Mouse (Mus musculus) left cerebral cortex, postnatal 4 days (tissue): Measurements from ENCODE around the gene Ankrd53. TPM values are rescaled to one million over a fixed set of nuclear protein-coding genes. Genes with fewer than 3 reads are reported as not detected.
"Not testable (repeated sequence)": the region's sequence is repeated elsewhere in the genome, so short reads cannot be mapped to it uniquely, and the experiment has no call there.

ENCODE experiments used
- DNase-seq: peaks from one replicate; pipeline ENCODE4 v3.0.0-alpha.2; 2022
- intact Hi-C: fragments of 180-260 bp; cut with DNase I; formaldehyde crosslinking; loops from one replicate; pipeline ENCODE4 v1.15.1; 2025
- total RNA-seq, 2 experiments: library from RNA; stranded (reverse); gene quantifications; 2 replicates each; pipeline ENCODE4 v1.2.3; 2021

The Ankrd53 gene
- total RNA-seq, 2 experiments from 2014 or later: not detected

- DNase-seq: peak; percentile 10
- intact Hi-C loops: no loop called here
These were observed 512 bp downstream of the Ankrd53 start for GRCm38 (mm10) chr6:83762880-83763431.

DNA sequence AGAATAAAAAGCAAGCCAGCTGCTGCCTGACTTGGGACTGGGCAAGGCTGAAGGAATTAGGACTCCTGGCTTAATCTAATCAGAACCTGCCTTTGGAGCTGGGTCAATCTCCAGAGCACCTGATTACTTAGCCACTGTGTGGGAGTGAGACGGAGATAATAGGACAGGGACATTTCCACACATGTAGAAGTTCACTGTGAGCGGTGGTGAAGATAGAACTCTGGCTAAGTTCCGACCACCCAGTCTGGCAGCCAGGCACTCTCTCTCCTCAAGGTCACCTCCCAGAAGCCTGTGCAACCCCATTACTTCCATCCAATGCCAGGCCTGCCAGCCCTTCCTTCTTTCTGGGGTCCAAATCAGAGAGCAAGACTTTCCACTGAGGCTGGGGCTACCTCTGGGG, 4.5 kb downstream of the Ankrd53 start:
- DNase-seq: no peak
- intact Hi-C loops: no loop called here

- intact Hi-C loops: no loop called here
- DNase-seq: no peak
These were observed 6.0 kb downstream of the Ankrd53 start for GRCm38 (mm10) chr6:83768485-83768884.

- DNase-seq: no peak
- intact Hi-C loops: no loop called here
These were observed 11.7 kb downstream of the Ankrd53 start for GRCm38 (mm10) chr6:83774126-83774525.

DNA sequence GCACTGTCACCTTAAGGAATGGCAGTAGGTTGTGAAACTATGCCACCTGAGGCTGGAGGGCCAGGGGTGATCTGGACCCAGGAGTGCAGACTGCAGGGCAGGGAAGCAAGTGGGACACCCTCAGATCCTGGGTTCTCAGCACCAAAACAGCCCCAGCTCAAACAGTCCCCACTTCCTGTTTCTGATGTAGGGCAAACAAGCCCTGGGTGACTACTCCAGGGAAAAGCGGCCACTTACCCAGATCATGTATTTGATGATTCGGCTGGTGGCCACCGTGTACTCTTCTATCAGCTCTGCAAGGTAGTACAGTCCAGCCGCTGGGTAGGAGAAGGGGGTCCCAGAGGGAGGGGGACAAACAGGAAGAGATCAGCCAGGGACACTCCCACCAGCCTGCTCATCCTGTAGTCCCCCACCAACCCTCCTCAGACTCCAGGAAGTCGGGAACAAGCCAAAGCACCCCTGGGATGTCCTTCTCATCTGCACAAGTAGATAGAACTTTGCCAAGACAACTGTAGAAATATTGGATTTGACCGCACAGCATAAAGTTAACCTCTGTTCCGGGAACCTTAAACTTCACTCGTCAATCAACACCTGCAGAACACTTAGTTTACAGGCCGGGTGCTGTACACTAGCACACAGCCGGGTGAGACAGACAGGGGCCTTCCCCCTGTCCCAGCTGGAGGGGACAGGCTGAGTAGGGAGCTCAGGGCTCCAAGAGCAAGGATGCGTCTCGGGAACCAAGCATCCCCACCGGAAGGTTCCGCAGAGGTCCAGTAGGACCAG, 12.5 kb downstream of the Ankrd53 start:
- peak; percentile 17 for DNase-seq
- intact Hi-C loops: no loop called here

DNA sequence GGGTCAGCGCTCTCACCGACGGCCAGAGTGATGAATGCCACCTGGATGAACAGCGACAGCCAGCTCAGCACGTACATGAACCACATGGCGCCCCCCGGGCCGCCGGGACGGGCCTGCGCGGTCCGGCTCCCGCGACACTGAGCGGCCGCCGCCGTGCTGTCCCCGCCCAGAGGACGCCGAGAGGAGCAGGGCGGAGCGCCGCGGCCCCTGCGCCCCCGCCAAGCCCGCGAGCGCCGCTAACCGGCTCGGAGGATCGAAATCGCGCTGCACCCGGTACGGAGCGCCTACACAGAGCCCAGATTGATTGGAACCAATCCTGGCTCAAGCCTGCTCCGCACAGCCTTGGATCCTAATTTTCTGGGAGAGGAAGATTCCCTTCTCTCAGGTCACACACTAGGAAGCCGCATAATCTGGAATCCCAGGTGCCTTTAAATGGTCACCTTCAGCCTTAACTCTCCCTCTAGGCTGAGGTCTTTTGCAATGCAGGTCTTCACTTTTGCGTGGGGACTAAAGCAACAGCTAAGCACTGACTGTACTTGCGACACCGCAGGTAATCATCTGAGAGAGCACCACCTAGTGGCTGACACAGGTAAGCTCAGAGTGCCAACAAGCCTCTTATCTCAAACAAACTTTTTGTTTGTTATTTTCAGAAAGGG, 13.3 kb downstream of the Ankrd53 start, which contains the start of gene Tex261:
Tex261 (minus strand) TSS at position 176 of the 656 bp plus-strand sequence.
- intact Hi-C loops: no loop called here
- peak; percentile 91 for DNase-seq

DNA sequence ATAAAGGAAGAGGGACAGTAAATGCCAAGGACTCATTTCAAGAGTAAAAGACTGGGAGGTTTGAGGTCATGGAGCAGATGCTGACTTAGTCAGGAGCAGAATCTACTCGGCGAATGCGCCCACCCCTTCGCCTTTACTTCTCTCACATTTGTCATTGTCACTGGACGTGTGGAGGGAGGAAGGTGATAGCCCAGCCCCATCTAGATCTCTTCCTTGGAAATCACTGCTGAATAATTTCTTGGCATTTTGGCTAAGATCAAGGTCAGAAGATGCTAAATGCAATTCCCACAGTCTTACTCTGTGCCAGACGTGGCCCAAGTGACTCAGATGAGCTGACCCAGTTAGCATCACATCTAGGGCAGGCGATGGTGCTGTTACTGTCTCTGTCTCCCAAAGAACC, 15.9 kb downstream of the Ankrd53 start:
- intact Hi-C loops: no loop called here
- no peak for DNase-seq

DNA sequence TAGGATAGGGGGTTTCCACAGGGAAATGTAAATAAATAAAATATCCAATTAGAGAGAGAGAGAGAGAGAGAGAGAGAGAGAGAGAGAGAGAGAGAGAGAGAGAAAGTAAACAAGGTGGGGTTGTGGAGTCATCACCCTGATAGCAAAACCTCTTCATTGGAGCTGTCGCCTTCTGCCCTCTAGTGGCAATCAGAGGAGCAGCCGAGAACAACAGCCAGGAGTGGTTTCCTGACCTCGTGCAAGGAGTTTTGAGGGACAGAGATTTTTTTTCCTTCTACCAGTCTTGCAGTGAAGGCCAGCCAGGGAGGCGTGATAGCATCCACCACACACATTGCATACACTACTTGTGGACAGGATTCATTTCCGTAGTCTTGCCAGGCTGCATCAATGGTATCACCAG, 16.6 kb downstream of the Ankrd53 start:
- intact Hi-C loops: no loop called here
- peak; percentile 44 for DNase-seq

DNA sequence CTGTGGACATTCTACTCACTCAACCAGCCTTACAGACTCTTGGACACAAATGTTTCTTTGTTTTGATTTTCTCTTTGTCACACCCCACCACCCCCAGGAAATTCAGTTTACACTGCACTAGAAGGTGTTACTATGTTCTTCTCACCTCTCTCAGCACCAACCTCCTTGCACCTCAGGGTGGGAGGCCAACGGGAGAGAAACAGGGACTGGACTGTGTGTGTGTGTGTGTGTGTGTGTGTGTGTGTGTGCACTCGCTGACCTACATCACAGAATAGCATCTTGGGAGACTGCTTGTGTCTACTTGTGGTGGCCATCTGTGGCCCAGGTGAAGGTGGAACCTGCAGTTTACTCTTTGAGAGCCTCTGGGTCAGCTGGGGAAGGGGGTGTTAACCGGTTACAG, 24.0 kb downstream of the Ankrd53 start:
- intact Hi-C loops: no loop called here
- DNase-seq: no peak

DNA sequence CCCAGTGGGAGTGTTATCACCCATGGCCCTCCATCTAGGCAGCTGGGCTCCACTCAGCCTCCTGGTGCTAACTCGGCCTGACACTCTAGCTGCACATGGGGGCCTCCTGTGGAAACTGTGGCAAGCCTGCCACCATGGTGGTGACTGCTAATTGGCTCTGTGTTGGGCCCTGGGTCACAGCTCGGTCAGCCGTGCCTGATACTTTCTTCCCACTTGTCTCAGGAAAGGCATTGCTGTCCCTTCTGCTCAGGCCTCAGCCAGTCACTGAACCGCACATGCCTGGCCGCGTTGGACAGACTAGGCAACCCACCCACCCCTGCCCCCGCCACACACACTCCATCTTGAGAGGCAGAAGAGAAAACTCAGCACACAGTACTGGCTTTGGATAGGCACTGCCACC, 26.1 kb downstream of the Ankrd53 start:
- intact Hi-C loops: no loop called here
- no peak for DNase-seq

DNA sequence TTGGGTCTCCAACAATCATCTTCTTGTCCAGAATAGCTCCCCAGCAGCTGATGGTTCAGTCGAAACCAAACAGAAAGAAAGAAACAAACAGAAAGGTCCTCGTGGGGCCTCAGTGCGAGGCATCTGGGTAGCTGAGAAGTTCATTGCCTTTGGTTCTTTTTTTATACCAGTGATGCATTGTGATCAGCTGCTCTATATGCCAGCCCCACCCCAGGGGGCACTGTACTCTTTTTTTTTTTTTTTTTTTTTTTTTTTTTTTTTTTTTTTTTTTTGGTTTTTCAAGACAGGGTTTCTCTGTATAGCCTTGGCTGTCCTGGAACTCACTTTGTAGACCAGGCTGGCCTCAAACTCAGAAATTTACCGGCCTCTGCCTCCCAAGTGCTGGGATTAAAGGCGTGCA, 28.1 kb downstream of the Ankrd53 start:
- DNase-seq, intact Hi-C loops: not testable (repeated sequence)

DNA sequence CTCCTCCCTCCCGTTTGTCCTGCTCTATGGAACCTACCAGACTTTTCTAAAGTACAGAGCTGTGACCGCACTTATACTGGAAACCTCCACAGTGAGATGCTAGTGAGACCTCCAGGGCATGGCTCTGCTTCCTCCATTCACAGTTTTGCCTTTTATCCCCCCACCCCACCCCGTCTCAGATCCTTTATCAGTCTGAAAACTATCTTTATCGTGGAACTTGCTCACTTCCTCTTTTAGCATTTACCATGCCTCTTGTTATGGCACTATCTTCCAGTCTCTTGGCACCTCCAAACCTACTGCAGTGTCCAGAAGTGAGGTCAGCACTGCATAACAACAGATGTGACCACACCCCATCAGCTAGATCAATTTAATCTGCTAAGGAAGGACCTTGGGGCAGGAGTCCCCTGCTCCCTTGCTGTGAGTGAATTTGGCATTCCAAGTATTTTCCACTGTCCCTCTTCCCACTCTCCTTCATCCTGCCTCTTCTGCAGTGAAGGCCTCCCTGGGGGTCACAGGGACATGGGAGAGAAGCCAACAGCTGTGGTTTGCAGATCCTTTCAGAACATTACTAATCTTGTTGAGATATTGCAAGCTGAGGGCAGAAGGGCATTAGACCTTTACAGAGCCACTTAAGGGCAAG, 28.9 kb downstream of the Ankrd53 start:
- intact Hi-C loops: no loop called here
- no peak for DNase-seq

GRCm38 (mm10) chr6:83794760-83795296, 32.4 kb downstream of the Ankrd53 start, which contains the start of gene Nagk:
TSS of gene Nagk (plus strand) at chr6:83794982.
- intact Hi-C loops: no loop called here
- peak; percentile 94 for DNase-seq

DNA sequence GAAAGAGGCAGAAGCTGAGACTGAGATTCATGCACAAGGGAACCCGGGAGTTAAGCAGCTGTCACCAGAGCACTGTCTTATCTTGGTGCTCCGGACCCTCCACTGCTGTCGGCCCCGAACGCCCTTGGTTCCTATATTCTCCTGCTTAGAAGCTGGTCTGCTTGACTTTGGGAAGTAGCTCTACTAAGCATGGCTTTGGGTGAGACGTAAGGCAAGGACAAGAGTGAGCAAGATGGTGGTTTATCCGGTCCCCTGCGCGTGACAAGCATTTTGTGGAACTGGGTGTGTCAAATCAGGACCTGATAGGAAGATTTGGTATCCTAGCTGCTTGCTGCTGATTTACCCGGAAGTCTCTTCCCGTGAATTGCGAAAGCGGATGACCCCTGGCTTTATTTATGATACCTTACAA, 33.1 kb downstream of the Ankrd53 start:
- DNase-seq: peak; percentile 14
- intact Hi-C loops: no loop called here

GRCm38 (mm10) chr6:83796686-83797085, 34.2 kb downstream of the Ankrd53 start:
- no peak for DNase-seq
- intact Hi-C loops: no loop called here

GRCm38 (mm10) chr6:83802033-83802432, 39.6 kb downstream of the Ankrd53 start:
- DNase-seq: no peak
- intact Hi-C loops: no loop called here

DNA sequence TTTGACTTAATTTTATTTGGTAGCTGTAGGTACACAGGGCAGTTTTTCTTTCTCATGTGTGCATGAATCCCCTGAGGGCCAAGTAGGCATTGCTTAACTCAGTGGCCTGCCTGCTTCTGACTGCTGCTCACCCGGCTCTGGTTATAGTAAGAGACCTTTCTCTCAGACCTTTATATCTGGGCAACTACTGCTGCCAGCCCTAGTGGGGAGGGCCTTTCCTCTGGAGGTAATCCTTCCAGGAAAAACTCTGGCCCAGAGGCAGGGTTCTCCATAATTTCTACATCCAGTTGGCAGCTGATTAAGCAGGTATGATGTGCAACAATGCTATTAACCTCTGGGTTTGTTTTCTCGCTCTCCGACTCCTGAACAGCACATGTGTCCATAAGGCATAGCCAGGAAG, 40.4 kb downstream of the Ankrd53 start:
- no peak for DNase-seq
- intact Hi-C loops: no loop called here

- DNase-seq: no peak
- intact Hi-C loops: no loop called here
These were observed 53.4 kb downstream of the Ankrd53 start for GRCm38 (mm10) chr6:83815801-83816200.
